Mouse (Mus musculus): ENCODE results near the gene Mettl1.

The Mettl1 gene

DNA sequence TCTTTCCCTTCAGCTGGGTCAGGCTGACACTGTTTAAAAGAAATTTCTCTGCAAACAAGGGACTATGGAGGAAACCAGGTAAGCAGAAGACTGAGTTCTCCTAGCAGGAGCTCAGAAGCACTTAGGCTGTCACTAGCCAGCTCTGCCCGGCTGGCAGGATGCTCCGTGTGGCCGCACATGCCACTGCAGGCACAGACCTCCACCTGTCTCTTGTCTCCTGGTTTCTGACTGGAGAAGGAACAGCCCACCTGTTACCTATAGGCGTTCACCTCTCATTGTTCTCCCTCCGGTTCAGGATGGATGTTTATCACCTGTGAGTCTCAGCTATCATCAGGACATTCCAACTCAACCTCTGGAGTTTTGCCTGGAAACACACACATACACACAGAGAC is 42.7 kb downstream of the Mettl1 start:
- DNase-seq (ENCODE audit: low spot score in 2 of 2) = no peak

- no peak for DNase-seq (ENCODE audit: low spot score in 2 of 2)
These were observed 43.8 kb downstream of the Mettl1 start for GRCm38 (mm10) chr10:127085052-127085451.

GRCm38 (mm10) chr10:127085633-127086032 is 44.4 kb downstream of the Mettl1 start:
- no peak for DNase-seq (ENCODE audit: low spot score in 2 of 2)

DNA sequence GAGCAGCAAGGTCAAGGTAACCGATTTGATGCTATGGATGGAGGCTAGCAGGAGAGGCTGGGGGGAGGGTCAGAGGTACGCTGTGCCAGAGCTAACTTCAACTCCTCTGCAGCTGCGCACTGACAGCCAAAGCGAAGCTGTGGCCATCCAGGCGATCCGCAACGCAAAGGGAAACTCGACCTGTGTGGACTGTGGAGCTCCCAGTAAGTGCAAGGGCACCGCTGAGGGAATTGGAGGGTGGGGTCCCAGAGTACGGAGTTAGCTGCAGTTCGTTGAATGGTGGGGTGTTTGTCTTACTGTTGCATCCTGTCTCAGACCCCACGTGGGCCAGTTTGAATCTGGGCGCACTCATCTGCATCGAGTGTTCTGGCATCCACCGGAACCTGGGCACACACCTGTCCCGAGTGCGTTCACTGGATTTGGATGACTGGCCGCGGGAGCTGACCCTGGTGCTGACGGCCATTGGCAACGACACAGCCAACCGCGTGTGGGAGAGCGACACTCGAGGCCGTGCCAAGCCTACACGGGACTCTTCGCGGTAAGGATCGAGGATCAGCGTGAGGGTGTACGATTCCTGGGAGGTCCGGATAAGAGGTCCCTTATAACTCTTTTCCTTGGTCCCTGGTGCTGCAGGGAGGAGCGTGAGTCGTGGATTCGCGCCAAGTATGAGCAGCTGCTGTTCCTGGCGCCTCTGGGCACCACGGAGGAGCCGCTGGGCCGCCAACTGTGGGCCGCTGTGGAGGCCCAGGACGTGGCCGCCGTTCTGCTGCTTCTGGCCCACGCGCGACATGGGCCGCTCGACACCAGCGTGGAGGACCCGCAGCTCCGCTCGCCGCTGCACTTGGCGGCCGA is 49.6 kb downstream of the Mettl1 start:
- DNase-seq (ENCODE audit: low spot score in 2 of 2) = no peak

- no peak for DNase-seq (ENCODE audit: low spot score in 2 of 2)
These were observed 50.5 kb downstream of the Mettl1 start for GRCm38 (mm10) chr10:127091507-127092396.

GRCm38 (mm10) chr10:127092742-127093141 is 51.5 kb downstream of the Mettl1 start:
- no peak for DNase-seq (ENCODE audit: low spot score in 2 of 2)

GRCm38 (mm10) chr10:127094382-127094802 is 53.2 kb downstream of the Mettl1 start:
- no peak for DNase-seq (ENCODE audit: low spot score in 2 of 2)
